In genomic region chr11:40734251-40734752, GRCm38 (mm10) we compare ENCODE assay signal across 8 mouse cellular contexts. TPM values are rescaled to one million over a fixed set of nuclear protein-coding genes. Genes with fewer than 3 reads are reported as not detected.
DNase-seq lines count a peak whose midpoint lies in the region; ATAC-seq and TF ChIP-seq lines count a peak whose summit lies in the region.

No protein-coding gene starts in this region.

- H3K4me2 ChIP-seq in liver, embryonic 11.5 days = peak overlapping the region; percentile 81

- peaks cover 3% of the 10 kb centered on the region for H3K4me1 ChIP-seq in thymus, adult 2 months (replicated peaks; ENCODE audit: control insufficient read depth, insufficient read depth, low read length)
- peaks cover 14% of the 10 kb centered on the region for H3K4me1 ChIP-seq in liver, embryonic 11.5 days (replicated peaks; ENCODE audit: control insufficient read depth, insufficient read depth, low read length)

- no peak for TF ChIP-seq CTCF in thymus, adult 2 months (IDR thresholded peaks at IDR 0.05; ENCODE audit: borderline replicate concordance, control insufficient read depth, extremely low read depth, insufficient read depth, low read length, poor library complexity)

- peak overlapping the region; percentile 93 for H3K4me3 ChIP-seq in thymus, adult 2 months (ENCODE audit: control insufficient read depth, insufficient read depth, low read length)
- peak overlapping the region; percentile 97 for H3K4me3 ChIP-seq in liver, embryonic 11.5 days (ENCODE audit: low read depth, low read length)

- no peaks in the 10 kb centered on the region for H3K27me3 ChIP-seq in thymus, adult 2 months (ENCODE audit: control insufficient read depth, insufficient read depth, low read length)
- no peaks in the 10 kb centered on the region for H3K27me3 ChIP-seq in liver, embryonic 11.5 days (replicated peaks; ENCODE audit: control insufficient read depth, insufficient read depth, low read length)

- TF ChIP-seq POLR2A in thymus, adult 2 months (IDR thresholded peaks at IDR 0.05; ENCODE audit: control insufficient read depth, extremely low read depth, insufficient read depth, low read length, poor library complexity) = no peak

- no peak overlapping the region for H3K27ac ChIP-seq in thymus, adult 2 months (ENCODE audit: control insufficient read depth, insufficient read depth, low read length)
- peak overlapping the region; percentile 83 for H3K27ac ChIP-seq in liver, embryonic 11.5 days (ENCODE audit: low read depth, low read length)

- 4% methylated on average over 11 of the region's 11 CpGs for whole genome bisulfite sequencing in thymus, adult 2 months
- WGBS in liver, embryonic 11.5 days = 2% methylated on average over 11 of the region's 11 CpGs

- peak overlapping the region; percentile 97 for H3K9ac ChIP-seq in liver, embryonic 11.5 days (ENCODE audit: low read depth, low read length)

- DNase-seq in embryo, embryonic 10.5 days (ENCODE audit: low spot score) = peak; percentile 43
- no peak for DNase-seq in embryo, embryonic 11 days
- no peak for DNase-seq in thymus, adult 2 months
- DNase-seq in thymus, postnatal 10 days (ENCODE audit: low spot score in 2 of 2) = no peak
- no peak for DNase-seq in liver, embryonic 11.5 days (ENCODE audit: low spot score)
- no peak for DNase-seq in adrenal gland, postnatal 36 days
- DNase-seq in kidney, postnatal 4 days = no peak

- H3K9me3 ChIP-seq in liver, embryonic 11.5 days (ENCODE audit: control insufficient read depth, low read length) = no peaks in the 10 kb centered on the region

- no peak for ATAC-seq in liver, embryonic 11.5 days (replicated peaks; ENCODE audit: low FRiP score)
- no peak for ATAC-seq in megakaryocyte progenitor cell, adult 5-6 weeks (replicated peaks; ENCODE audit: poor library complexity)

- H3K36me3 ChIP-seq in thymus, adult 2 months (ENCODE audit: control insufficient read depth, insufficient read depth, low read length) = peaks cover 20% of the 10 kb centered on the region
- peaks cover 20% of the 10 kb centered on the region for H3K36me3 ChIP-seq in liver, embryonic 11.5 days (ENCODE audit: control insufficient read depth, insufficient read depth, low read length)

RNA-seq across cellular contexts. Expression of gene Nudcd2, which starts 0.8 kb away (rescaled TPM):
- 20.0 and 21.5 TPM in 2 replicates for polyA plus RNA-seq in thymus, adult 2 months (2012; rRNA removed)
- 191 and 202 TPM in 2 replicates for polyA plus RNA-seq in liver, embryonic 11.5 days (2014; fragmentation: Nextera tagmentation; extraction: Ambion mirVana)
- total RNA-seq in adrenal gland, postnatal 36 days (2021) = 10 to 100 TPM; 28.7 to 34.3 TPM
- total RNA-seq in megakaryocyte progenitor cell, adult 5-6 weeks (2015) = 122 and 135 TPM in 2 replicates
- total RNA-seq in megakaryocyte progenitor cell, adult 5-6 weeks (2017) = 201 and 209 TPM in 2 replicates

RNA-seq across cellular contexts. Expression of gene Hmmr, which starts 1.1 kb away (rescaled TPM):
- 18.4 and 20.2 TPM in 2 replicates for polyA plus RNA-seq in thymus, adult 2 months (2012; rRNA removed)
- polyA plus RNA-seq in liver, embryonic 11.5 days (2014; fragmentation: Nextera tagmentation; extraction: Ambion mirVana) = 92.0 and 96.9 TPM in 2 replicates
- 1 to 10 TPM; 2.4 to 2.5 TPM for total RNA-seq in adrenal gland, postnatal 36 days (2021)
- 76.6 and 78.8 TPM in 2 replicates for total RNA-seq in megakaryocyte progenitor cell, adult 5-6 weeks (2015)
- total RNA-seq in megakaryocyte progenitor cell, adult 5-6 weeks (2017) = 83.6 and 88.2 TPM in 2 replicates

RNA-seq across cellular contexts. Expression of gene Ccng1, which starts 20.8 kb away (rescaled TPM):
- polyA plus RNA-seq in thymus, adult 2 months (2012; rRNA removed) = 16.2 and 19.8 TPM in 2 replicates
- 50.2 and 60.6 TPM in 2 replicates for polyA plus RNA-seq in liver, embryonic 11.5 days (2014; fragmentation: Nextera tagmentation; extraction: Ambion mirVana)
- total RNA-seq in adrenal gland, postnatal 36 days (2021) = 10 to 100 TPM; 59.9 to 70.3 TPM
- 81.6 and 91.3 TPM in 2 replicates for total RNA-seq in megakaryocyte progenitor cell, adult 5-6 weeks (2015)
- total RNA-seq in megakaryocyte progenitor cell, adult 5-6 weeks (2017) = 53.9 and 61.4 TPM in 2 replicates

RNA-seq across cellular contexts. Expression of gene Mat2b, which starts 39.3 kb away (rescaled TPM):
- 49.5 and 51.9 TPM in 2 replicates for polyA plus RNA-seq in thymus, adult 2 months (2012; rRNA removed)
- 94.2 and 105 TPM in 2 replicates for polyA plus RNA-seq in liver, embryonic 11.5 days (2014; fragmentation: Nextera tagmentation; extraction: Ambion mirVana)
- total RNA-seq in adrenal gland, postnatal 36 days (2021) = 10 to 100 TPM; 77.8 to 98.7 TPM
- total RNA-seq in megakaryocyte progenitor cell, adult 5-6 weeks (2015) = 98.1 and 103 TPM in 2 replicates
- total RNA-seq in megakaryocyte progenitor cell, adult 5-6 weeks (2017) = 130 and 141 TPM in 2 replicates

Comparison
In these comparisons a context has a peak if more than half of its experiments do, and no peak if none do; other contexts are left out.
1. RNA of gene Hmmr, which starts 1.1 kb away (total RNA-seq): 76.6 to 88.2 TPM in megakaryocyte progenitor cell, adult 5-6 weeks; 2.4 to 2.5 TPM in adrenal gland, postnatal 36 days; every median in the first group is over 10 times any median in the second.